Mouse (Mus musculus): ENCODE measurements around the gene Map3k12.

DNA sequence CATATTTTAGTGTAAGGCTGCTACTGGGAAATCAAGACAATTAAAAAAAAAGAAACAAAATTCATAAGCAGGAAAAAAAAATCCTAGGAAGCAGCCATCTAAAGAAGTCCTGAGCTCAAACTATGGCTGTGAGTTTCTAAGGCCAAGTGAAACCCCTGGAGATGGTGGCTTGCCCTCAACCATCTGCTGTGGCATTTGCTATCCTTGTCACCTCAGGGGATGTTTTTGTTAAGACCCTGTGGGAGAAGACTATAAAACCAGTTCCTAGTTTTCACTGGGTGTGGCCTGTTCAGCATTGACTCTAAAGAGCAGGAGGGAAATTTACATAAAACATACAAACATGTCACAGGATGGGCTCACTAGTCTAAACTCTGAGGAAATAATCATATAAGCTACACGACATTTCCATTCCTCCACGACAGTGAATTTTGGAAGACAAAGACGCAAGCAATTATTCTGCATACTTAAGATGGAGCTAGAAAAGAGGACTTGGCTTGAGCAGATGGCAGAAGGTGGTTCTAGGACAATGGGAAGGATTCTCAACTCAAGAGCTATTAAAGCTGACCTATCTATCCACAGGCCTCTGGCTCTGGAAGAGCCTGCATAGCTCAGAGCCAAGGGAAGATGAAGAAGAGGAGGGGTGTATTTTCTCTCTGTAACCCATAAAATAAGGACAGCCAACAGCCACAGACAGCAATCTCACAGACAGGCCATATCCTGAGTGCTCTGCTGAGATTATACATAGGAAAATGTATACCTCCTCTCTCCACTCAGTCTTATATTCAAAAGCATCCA lies 15.4 kb upstream of the Map3k12 start:
- TF ChIP-seq POLR2A (IDR thresholded peaks at IDR 0.05; ENCODE audit: control insufficient read depth, extremely low read depth, insufficient read depth, low read length, poor library complexity) (no peak), CTCF (IDR thresholded peaks at IDR 0.05; ENCODE audit: borderline replicate concordance, control insufficient read depth, extremely low read depth, insufficient read depth, low read length, poor library complexity) (no peak)

Measured in thymus, adult 2 months (tissue).